Mouse (Mus musculus): ENCODE measurements around the gene Thyn1.

DNA sequence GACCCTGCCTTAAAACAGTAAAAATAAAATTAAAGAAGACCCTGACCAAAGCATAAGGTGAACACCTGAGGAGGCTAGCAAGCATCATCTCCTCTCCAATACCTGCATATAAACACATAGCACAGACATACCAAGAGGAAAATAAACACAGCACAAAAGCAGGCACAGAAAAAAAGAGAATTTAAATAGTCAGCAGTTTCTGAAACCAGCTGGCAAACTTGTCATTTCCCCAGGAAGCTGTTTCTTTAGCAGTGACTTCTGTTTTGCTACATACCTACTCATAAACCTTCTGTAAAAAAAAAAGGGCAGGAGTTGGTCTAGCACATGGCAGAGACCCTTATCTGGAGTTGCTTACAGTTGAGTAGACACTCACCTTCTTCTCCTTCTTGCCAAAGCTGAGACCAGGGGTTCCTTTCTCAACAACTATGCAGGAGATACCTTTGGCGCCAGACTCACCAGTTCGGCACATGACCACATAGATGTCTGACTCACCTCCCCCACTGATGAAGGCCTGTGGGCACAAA, 14.4 kb upstream of the Thyn1 start:
- TF ChIP-seq GATA1 (IDR thresholded peaks at IDR 0.05; ENCODE audit: low read length), result no peak
- TF ChIP-seq TAL1 (IDR thresholded peaks at IDR 0.05; ENCODE audit: low read length), result no peak
